Mouse (Mus musculus) cerebellum, adult 2 months (tissue): ENCODE data around the gene A530084C06Rik.

Experiments
- CTCF ChIP-seq: fragments of 200-500 bp; IDR thresholded peaks from 2 replicates; pipeline ENCODE4 v1.5.1; 2011; ENCODE audit warnings: low read depth, mild to moderate bottlenecking, control low read depth, low read length, moderate library complexity, borderline replicate concordance; ENCODE audit not compliant: insufficient read depth
- POLR2A ChIP-seq: fragments of 200-500 bp; IDR thresholded peaks from 2 replicates; pipeline ENCODE4 v1.6.1; 2011; ENCODE audit warnings: low read length, control low read depth, borderline replicate concordance; ENCODE audit not compliant: insufficient read depth

- TF ChIP-seq CTCF (no peak), POLR2A (no peak)
These were observed 28.2 kb upstream of the A530084C06Rik start for GRCm38 (mm10) chr13:31587341-31587740.
